Mouse (Mus musculus) cerebellum, postnatal 4 days (tissue): ENCODE data around the gene Ace2.

Experiments
- DNase-seq, 2 experiments: peaks; one replicate each; pipeline ENCODE4 v3.0.0; 2022; ENCODE audit warnings: low spot score in 2 of 2, mixed read lengths in 1 of 2

The Ace2 gene

GRCm38 (mm10) chrX:164139032-164139431, at the start of gene Ace2:
TSS of gene Ace2 (plus strand) at chrX:164139332.
- no peak for DNase-seq

- DNase-seq: no peak
These were observed 49.2 kb upstream of the Ace2 start for GRCm38 (mm10) chrX:164089916-164090315.

GRCm38 (mm10) chrX:164092300-164093169, 46.6 kb upstream of the Ace2 start:
- no peak for DNase-seq

DNA sequence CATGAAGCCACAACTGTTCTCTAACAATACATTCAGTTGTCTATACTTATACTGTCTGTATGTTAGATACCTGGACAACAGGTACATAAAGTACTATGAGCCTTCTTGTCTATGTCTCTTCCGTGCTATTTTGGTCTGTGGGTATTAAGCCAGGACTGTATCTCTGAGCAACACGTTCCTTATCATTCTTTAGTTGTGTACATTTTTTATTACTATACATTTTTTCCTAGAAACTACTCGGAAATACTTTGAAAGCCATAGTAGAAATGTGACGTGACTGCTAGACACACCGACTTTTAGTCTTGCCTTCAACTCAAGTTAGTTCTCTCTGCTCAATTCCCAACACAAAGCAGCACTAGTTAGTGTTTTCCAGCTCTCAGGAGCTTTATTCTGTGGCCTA, 45.7 kb upstream of the Ace2 start:
- no peak for DNase-seq

DNA sequence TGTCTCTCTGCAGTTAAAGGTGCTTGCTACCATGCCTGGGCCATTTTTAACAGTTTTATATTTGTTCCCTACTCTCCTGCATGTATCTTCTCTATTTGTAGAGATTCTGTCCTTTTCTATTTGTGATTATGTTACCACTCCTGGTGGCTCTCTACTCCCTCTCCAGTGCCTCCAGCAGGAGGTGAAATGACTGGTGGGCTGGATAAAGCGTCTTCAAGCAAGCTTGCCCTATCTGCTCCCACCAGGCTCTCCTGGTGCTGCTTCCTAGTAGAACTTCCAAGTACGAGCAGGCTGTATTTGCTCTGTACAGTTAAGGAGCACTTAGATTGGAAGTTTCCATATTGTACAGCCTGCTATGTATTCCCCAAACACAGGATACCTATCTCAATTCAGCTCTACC, 43.3 kb upstream of the Ace2 start:
- no peak for DNase-seq

GRCm38 (mm10) chrX:164101483-164101882, 37.6 kb upstream of the Ace2 start:
- DNase-seq: no peak

DNA sequence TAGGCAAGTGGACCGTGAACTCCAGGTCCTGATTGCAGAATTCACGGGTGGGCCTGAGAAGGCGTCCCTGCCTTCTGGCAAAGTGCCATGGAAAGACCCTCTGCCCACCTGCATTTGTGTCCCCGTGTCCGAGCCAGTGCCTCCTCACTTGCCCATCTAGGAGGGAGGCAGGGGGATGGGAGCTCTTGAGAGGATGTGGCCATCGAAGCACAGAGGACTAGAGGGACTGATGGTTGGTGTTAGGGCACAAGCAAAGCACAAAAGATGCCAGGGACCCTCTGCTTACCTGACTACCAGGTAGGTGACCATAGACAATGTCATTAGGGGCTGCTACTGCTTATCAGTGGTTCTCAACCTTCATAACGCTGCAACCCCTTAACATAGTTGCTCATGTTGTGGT, 36.9 kb upstream of the Ace2 start:
- DNase-seq: no peak

DNA sequence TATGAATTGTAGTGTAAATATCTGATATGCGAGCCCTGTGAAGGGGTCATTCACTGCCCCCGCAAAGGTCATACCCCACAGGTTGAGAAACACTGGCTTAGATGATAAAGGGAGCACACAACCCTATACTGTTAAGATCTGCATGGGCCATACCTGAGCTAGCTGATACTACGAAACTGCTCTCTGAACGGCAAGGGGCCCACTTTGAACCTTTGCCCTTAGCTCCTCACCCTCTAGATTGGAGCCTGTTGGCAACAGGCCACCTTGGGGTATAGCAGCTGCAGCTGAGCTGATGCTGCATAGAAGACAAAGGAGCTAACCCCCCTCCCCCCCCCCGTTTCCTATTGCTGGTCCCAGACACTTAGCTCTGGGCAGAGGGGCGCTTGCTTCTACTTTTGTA, 36.5 kb upstream of the Ace2 start:
- DNase-seq: no peak

GRCm38 (mm10) chrX:164111146-164111545, 28.0 kb upstream of the Ace2 start:
- no peak for DNase-seq

DNA sequence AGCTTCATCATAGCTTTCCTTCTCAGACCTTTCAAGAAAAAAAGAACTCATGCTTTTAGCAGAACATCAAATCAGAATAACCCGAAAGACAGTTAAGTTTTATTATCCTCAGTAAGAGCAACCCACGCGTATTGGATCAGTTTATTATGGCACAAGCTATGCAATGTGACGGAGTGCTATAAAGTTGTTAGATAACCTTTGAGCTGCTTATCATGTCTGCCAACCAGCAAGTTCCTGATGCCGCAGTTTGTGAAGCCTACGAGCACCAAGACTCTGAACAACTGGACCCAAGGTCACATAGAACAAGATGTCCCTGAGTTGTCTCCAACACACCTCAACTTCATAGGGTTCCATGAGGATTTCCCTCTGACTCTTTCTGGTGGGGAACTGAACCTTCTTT, 25.4 kb upstream of the Ace2 start:
- no peak for DNase-seq

DNA sequence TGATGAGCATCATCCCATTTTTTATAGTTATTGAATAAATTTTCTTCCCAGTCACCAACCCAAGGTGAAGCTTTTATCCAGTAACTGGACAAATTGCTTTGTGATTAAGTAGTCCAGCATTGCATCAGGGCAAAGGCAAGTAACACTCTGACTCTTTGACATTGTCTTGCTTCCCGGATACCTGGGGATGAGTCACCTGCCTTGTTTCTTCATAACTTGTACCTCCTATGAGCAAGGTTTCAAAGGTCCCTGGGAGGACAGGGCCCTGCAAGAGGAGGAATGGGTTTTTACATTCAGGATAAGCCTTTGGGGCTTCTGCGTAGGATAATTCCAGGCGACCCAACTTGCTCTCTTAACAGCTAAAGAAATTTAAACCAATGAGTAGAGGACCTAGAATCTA, 15.2 kb upstream of the Ace2 start:
- no peak for DNase-seq

DNA sequence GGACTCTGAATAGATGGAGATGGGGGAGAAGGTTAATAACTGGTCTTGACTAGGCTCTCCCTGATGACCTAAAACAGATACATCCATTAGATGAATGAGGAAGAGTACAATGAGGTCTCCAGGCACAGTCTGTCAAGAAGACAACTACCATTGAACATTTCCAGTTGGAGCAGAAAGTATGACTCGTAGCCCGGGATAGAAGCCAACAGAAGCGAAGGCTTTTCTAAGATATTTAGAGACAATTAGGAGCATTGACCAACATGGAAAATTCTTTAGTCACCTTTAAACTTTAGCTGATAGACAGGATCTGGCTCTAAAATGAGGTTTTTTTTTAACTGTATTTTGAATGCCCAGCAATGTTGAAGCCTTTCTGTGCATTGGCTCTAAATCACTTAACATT, 5.6 kb upstream of the Ace2 start:
- no peak for DNase-seq

DNA sequence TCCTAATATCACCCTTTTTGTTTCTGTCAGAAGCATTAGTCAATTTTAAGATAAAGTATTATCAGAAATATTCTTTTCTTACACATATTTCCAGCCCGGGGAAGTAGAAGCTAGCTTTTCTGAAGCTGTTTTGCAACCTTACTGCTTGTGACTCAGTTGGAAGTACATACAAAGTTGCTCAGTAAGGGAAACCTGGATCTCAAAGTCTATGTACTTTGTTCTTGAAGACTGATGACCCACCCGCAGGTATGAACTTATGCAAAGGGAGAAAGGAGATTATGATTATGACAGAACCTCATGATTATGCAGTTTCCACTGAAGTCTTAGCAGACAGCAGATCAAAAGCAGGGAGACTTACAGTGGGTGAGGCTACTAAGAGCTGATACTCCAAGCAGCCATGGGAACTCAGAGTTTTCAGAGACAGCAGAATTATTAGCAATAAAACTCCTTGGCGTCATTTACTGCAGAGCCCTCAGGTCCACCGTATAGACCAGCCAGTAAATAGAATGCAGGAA, 3.8 kb upstream of the Ace2 start:
- DNase-seq: no peak

DNA sequence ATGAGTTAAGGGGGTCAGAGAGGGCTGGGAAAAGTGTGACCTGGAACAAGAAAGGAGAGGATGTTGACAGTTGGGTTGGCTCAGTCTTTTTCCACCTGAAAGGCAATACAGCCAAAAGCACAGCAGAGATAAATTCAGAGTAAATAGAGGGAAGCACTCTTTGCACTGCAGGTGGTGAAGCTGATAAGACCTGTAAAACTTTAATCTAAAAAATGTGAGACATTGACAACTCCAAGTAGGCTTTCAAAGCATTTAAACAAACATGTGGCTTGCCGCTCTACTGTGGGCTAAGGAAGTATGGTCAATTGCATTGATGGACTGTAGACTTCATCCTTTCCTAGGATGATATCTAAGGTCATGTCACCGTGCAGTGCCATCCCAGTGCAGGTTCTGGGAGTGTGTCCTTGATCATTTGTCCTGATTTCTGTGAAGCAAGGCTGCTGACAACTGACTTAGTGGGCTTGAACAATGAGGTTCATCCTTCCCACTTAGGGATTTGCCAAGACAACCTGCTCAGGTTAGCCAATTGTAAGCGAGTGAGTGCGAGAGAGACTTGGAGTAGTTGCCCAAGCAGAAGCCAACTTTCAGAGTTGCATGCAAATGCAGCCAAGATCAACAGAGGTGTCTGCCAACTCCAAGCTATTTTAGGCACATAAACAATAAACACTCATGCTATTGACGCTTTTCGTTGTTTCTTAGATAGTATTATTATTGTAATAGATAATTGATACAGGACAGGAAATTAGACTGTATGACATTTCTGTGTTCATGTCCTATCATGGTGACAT, 6.5 kb downstream of the Ace2 start:
- DNase-seq: no peak

DNA sequence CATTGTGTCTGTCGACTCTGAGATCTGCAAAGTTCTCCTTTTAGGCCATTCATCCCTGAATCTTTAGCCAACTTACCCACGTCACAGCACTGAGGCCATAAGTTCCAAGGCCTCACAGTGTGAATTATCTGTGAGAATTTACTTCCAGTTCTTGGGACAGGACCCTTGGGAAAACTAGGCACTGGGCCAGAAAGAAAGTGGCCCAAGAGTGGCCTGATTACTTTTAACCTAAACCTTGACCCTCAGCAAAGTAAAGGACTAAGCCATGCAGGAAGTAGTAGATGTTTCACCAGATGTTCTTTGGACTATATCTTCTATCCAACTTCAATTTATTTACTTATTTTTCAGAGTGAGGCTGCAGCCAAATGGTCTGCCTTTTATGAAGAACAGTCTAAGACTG, 13.6 kb downstream of the Ace2 start:
- no peak for DNase-seq

- DNase-seq: no peak
These were observed 14.5 kb downstream of the Ace2 start for GRCm38 (mm10) chrX:164153606-164154005.

- DNase-seq: no peak
These were observed 15.5 kb downstream of the Ace2 start for GRCm38 (mm10) chrX:164154594-164154993.

GRCm38 (mm10) chrX:164164681-164165080, 25.5 kb downstream of the Ace2 start:
- no peak for DNase-seq

DNA sequence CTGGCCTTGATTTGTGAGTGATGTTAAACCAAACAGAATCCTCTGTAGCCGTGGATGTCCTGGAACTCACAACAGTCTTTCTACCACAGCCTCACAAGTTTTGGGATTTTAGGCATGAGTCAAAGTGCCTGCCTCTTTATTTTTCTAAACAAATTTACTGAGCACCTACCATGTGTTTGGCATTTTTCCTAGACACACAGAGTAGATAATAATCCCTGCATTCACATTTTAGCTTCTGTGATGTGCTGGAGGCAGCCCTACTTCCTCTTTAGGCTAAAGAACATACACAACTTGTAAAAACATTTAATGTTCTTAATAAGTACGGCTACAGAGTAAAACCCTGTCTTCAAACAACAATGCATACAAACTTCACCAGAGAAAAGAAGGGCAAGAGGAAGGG, 31.9 kb downstream of the Ace2 start:
- DNase-seq: no peak

GRCm38 (mm10) chrX:164173880-164174279, 34.7 kb downstream of the Ace2 start:
- no peak for DNase-seq

DNA sequence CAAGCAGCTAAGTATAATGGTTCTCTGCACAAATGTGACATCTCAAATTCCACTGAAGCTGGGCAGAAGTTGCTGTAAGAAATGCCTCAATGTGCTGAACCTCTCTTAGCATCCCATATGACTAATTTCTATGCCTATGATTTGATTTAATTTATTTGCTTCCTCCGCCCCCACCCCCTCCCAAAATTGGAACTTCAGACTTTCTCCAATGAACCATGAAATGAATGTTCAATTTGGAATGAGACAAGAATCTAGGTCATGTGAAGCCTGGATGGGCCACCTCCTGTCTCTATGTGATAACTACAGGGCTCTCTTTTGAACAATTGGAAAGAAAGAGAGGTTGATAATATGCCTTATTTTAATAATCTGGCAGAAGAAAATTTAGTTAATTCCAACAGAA, 36.2 kb downstream of the Ace2 start:
- no peak for DNase-seq

- DNase-seq: no peak
These were observed 36.6 kb downstream of the Ace2 start for GRCm38 (mm10) chrX:164175780-164176179.

- DNase-seq: no peak
These were observed 39.7 kb downstream of the Ace2 start for GRCm38 (mm10) chrX:164178856-164179255.
